Mouse (Mus musculus) G1E-ER4 (cell line): ENCODE results near the gene Ifngr2. TPM values are rescaled to one million over a fixed set of nuclear protein-coding genes. Genes with fewer than 3 reads are reported as not detected.

ENCODE experiments used
- GATA1 ChIP-seq: IDR thresholded peaks from one replicate; pipeline ENCODE4 v1.8.0; 2012; ENCODE audit warnings: low read length, inconsistent platforms
- polyA plus RNA-seq: library from polyadenylated mRNA; stranded (reverse); fragments of >175 nt; gene quantifications from 2 replicates; pipeline ENCODE4 v1.2.3, GENCODE M21; 2012

The Ifngr2 gene
- 20.8 and 26.8 TPM in 2 replicates for polyA plus RNA-seq

GRCm38 (mm10) chr16:91546836-91547741 lies at the start of gene Ifngr2:
Ifngr2 (plus strand) TSS chr16:91547072.
- TF ChIP-seq GATA1 = no peak

GRCm38 (mm10) chr16:91498041-91498440 lies 48.8 kb upstream of the Ifngr2 start:
- no peak for TF ChIP-seq GATA1

GRCm38 (mm10) chr16:91504701-91505100 lies 42.2 kb upstream of the Ifngr2 start:
- no peak for TF ChIP-seq GATA1

GRCm38 (mm10) chr16:91505116-91505601 lies 41.7 kb upstream of the Ifngr2 start:
- no peak for TF ChIP-seq GATA1

GRCm38 (mm10) chr16:91506396-91506795 lies 40.5 kb upstream of the Ifngr2 start:
- TF ChIP-seq GATA1 = no peak

- TF ChIP-seq GATA1 = no peak
These were observed 34.6 kb upstream of the Ifngr2 start for GRCm38 (mm10) chr16:91512161-91512787.

- no peak for TF ChIP-seq GATA1
These were observed 33.8 kb upstream of the Ifngr2 start for GRCm38 (mm10) chr16:91513099-91513498.

- no peak for TF ChIP-seq GATA1
These were observed 29.9 kb upstream of the Ifngr2 start for GRCm38 (mm10) chr16:91517020-91517419.

- no peak for TF ChIP-seq GATA1
These were observed 24.8 kb upstream of the Ifngr2 start for GRCm38 (mm10) chr16:91522040-91522439.

- TF ChIP-seq GATA1 = no peak
These were observed 24.2 kb upstream of the Ifngr2 start for GRCm38 (mm10) chr16:91522479-91523309.

GRCm38 (mm10) chr16:91524206-91524605 lies 22.7 kb upstream of the Ifngr2 start:
- TF ChIP-seq GATA1 = no peak

- TF ChIP-seq GATA1 = no peak
These were observed 20.6 kb upstream of the Ifngr2 start for GRCm38 (mm10) chr16:91526274-91526673.

GRCm38 (mm10) chr16:91527051-91527450 lies 19.8 kb upstream of the Ifngr2 start:
- no peak for TF ChIP-seq GATA1

GRCm38 (mm10) chr16:91527500-91527899 lies 19.4 kb upstream of the Ifngr2 start:
- TF ChIP-seq GATA1 = no peak

- TF ChIP-seq GATA1 = no peak
These were observed 18.3 kb upstream of the Ifngr2 start for GRCm38 (mm10) chr16:91528578-91528977.

- TF ChIP-seq GATA1 = no peak
These were observed 15.0 kb upstream of the Ifngr2 start for GRCm38 (mm10) chr16:91531856-91532255.
